Mouse (Mus musculus) mesoderm, embryonic 11.5 days (tissue): Measurements from ENCODE around the gene Ing3.

Source experiments
- DNase-seq: peaks from one replicate; pipeline ENCODE4 v3.0.0-alpha.2; 2012; ENCODE audit warnings: low read depth, low spot score

Ing3 gene

DNA sequence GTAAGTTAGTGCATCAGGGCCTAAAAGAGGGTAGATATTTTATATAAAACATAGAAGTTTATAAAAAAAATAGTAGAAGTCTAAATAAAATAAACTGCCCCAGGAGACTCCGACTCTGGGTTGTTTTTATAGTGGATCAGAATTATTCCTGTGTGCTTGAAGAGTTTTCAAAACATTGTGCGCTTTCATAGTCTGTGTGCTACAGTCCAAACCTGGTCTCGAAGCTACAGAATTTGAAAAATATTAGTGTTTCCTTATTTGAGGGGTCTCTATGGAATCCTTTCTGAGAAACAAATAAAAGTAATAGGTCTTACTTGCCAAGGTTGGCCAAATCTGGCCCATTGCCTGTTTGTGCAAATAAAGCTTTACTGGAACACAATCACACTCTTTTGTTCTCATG is 71.9 kb downstream of the Ing3 start:
- DNase-seq = no peak

DNA sequence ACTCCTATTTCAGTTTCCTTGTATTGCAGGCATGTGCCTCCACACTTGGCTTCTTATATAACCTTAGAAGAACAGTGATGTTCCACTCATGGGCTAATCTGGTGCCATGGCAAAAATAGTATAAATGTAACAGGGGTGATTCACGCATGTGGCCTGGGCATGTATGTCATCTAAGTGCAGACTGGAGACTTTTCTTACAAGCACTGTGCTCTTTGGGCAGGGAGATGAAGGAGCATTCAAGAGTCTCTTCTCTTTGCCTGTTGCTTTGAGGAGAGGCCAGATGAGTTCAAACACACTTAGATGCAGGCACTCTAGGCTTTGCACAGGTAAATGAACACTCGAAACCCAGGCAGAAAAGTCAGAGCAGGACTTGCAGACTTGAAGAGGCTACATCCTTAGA is 74.8 kb downstream of the Ing3 start:
- no peak for DNase-seq
